Mouse (Mus musculus) layer of hippocampus, postnatal 10 days (tissue): ENCODE measurements at regions not wholly inside any gene's neighbourhood (a gene's known extent, or its start where the extent isn't known, plus 50 kb on each side); places are given as distances from the start of the nearest gene placed in this dataset.
A peak's percentile ranks its signal among the peaks of the same experiment; 100 is the strongest.
"Not testable (repeated sequence)": the region's sequence is repeated elsewhere in the genome, so short reads cannot be mapped to it uniquely, and the experiment has no call there.

Source experiments
- DNase-seq, 2 experiments: peaks; one replicate each; pipeline ENCODE4 v3.0.0; 2021; ENCODE audit warnings: low spot score in 2 of 2

DNA sequence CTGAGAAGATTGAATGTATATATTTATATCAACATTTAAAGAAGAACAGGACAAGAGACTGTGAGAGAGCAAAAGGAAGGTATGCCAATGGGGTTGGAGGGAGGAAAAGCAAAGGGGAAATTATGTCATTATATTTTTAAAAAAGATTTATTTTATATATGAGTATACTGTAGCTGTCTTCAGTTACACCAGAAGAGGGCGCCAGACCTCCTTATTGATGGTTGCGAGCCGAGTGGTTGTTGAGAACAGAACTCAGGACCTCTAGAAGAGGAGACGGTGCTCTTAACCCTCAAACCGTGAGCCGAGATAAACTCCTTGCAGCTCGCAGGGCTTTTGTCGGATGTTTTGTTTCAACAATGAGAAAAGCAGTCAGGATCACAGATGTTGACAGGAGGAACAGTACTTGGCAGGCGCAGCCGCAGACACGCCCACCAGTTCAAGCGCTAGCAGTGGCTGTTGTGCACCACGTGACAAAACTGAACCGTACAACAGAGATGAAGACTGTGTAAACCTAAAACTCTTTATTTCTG lies 158.7 kb downstream of the Mat2b start:
- peak in 1 of 2 experiments; percentile 18 for DNase-seq

DNA sequence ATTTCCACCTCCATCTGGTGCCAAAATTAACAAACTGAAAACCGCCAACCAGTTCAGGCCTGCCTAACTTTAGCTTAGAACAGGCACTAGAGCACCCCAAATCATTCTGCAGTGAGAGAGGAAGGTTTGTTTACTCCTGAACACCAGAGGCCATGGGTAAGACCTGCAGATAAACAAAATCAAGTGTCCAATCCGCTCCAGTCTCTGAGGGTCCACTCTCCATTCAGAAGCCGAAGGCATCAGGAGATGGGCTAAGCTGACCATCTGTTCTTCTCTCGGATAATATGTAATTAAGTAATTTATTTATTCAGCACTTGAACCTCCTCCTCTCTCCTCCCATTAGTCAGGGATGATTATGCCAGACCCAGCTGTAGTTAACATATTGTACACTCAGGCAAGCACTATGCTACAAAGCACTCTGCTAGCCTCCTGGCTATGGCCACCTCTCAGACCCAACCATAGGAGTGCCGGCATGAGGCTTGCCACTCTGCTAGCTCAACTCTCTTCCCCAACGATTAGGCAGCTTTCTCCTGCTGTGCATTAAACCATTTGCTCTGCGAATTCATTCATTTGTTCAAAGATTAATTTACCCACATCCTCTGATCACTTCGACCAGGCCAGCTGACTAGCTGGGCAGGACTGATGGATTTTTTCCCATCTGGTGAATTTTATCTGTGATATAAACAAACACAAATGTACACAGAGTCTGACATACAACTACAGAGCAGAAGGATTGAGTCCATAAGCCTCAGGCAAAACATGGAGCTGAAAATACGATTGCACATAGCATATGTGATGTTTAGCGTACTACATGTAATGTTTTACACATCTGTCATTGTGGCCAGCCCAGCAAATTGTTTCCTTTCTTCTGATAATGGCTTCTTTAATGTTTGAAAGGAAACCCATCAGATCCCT lies 184.4 kb downstream of the Mat2b start:
- DNase-seq: no peak

DNA sequence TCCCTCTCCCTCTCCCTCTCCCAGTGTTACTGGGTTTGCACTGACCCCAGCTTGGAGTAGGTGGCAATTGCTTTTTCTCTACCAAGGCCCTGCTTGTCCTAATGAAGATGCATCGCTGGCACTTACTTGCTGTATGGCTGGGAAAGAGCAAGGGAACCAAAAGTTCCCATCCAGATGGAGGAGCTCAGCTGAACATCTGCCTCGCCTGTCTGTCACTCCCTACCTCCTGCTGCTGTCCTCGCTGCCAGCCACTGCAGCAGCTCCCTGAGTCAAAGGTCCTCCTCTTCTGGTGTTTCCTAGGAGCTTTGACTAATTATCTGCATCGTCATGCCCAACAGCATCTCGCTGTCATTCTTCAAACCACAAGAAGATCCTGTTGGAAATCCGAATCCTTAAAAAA lies 203.4 kb downstream of the Mat2b start:
- DNase-seq: peak; percentile 18 to 20

DNA sequence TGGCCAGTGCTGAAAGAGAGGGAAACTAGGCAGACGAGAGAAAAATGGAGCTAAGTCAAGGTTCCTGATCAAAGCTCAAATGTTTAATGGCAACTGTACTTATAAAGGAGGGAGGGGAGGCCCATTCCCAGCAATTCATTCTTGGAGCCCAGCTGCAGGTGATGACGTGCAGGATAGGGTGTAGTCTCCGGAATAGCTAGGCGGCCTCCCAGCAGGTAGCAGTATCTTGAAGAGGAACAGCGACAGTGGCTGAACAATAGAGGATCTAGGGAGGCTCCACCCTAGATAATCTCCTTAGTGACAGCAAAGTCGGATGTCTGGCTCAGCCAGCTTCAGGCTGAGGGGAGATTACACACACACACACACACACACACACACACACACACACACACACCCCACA lies 216.8 kb downstream of the Mat2b start:
- DNase-seq: not testable (repeated sequence)

- no peak for DNase-seq
Observed at GRCm38 (mm10) chr11:40477294-40477693, 217.7 kb downstream of the Mat2b start.

- DNase-seq: peak; percentile 72 to 76
Observed at GRCm38 (mm10) chr11:40469080-40469705, 225.8 kb downstream of the Mat2b start.

GRCm38 (mm10) chr11:40456571-40456970 lies 238.4 kb downstream of the Mat2b start:
- DNase-seq: no peak

DNA sequence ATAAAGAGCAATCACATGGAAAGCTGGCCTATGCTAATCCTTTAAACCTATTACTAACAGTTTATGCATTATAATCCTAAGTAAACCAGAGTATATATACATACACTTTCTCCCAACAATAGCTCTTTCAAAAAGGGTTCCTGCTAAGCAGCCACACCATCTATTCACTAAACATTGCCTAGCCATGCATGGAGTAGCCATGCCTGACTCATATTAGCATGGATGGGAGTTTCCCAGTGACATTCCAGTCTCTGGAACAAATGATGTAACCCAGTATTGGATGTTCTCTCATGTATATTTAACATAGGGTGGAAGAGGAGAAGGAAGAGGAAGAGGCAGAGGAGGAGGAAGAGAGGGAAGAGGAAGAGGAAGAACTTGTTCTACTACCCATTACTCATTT lies 240.0 kb downstream of the Mat2b start:
- DNase-seq: not testable (repeated sequence)

GRCm38 (mm10) chr11:40446846-40447245 lies 248.2 kb downstream of the Mat2b start:
- DNase-seq: no peak

GRCm38 (mm10) chr11:40434002-40434401 lies 261.0 kb downstream of the Mat2b start:
- DNase-seq: no peak

DNA sequence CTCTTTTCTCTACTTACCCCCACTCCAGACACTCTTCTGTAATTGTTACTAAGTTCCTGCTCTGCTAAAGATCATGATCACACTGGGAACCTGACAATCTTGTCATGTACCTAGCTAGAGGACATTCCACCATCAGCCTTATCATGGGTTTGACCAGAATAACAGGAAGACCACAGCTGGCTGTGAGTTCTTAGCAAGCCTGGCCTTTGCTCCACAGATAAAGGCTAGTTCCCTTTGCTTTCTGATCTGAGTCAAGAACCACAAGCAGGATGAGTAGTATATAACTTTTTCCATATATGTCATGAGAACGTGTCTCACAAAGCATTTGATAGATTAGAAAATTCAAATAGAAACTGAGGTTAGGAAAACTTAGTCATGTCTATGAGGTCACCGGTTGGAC lies 266.1 kb downstream of the Mat2b start:
- no peak for DNase-seq

- DNase-seq: no peak
Observed at GRCm38 (mm10) chr11:40424316-40424715, 270.7 kb downstream of the Mat2b start.

DNA sequence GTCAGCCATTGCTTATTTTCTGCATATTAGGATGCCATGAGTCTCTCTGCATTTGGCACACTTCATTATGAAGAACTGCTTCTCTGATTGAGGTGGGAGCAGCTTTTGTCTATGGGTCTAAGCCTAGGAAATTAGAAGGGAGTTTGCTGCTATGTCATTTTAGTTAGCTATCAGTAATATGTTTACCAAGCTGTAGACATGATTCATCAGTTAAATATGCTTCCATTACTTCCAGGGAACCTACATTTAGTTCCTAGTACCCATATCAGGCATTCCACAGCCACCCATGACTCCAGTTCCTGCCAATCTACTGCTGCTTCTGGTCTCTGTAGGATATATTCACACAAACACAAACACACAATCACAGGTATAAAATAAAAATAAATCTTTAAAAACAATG lies 287.4 kb downstream of the Mat2b start:
- no peak for DNase-seq

GRCm38 (mm10) chr11:40402249-40402648 lies 292.8 kb downstream of the Mat2b start:
- no peak for DNase-seq

GRCm38 (mm10) chr11:40397453-40398104 lies 297.4 kb downstream of the Mat2b start:
- peak; percentile 11 to 27 for DNase-seq

DNA sequence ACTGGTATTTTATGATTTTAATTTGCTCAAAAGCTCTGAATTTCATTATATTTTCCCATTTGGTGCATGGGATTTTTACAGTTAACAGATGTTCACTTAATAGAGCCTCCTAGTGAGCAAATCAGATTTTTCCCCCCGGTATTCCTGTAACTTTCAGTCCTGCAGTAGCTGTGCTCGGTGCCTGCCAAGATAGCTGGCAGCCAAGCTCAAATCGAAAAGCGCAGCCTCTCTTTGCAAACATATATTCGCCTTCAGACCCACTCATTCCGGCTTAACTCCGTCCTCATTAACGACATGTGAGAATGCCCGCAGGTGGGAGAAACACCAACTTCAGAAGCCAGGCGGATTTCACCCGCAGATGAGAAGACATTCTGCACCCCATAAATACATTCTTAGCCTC lies 299.7 kb downstream of the Mat2b start:
- DNase-seq: peak; percentile 8 to 28

DNA sequence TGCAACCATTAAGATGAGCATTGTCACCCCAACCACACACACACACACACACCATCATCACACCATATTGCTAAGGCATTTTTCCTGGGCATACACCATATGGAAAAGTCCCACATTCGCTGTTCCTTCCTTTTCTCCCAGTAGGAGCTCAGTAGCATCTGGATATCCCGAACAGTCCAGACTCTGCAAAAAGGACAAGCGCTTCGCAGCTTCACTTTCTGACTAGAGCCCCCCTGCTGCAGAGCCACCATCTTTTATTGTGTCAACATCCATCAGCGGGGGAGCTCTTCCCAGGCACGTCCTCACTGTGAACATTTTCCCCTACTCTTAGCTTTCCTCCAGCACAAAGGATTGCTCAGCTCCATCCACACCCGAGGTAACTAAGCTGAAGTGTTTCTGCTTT lies 300.1 kb downstream of the Mat2b start:
- peak in 1 of 2 experiments; percentile 16 for DNase-seq

DNA sequence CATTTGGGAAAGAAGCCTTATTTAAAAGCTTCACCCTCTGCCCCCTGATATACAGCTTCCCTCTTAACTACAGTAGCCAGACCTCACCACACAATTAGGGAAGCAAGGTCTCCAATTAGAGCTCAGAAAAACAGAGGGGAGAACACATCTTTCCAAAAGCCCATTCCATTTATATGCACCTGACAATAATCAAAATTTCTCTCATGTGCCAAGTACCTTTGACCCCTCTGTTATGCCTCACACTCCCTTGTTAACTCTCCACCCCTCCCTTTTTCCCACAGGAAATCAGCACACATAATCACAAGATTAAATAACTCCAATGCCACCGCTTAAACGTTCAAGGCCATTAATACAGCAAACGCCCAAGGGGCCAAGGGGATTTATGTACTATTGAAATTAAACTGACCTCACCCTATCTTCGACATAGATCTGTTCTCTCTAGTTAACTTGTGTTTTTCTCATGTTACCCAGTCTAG lies 300.7 kb downstream of the Mat2b start:
- no peak for DNase-seq

- DNase-seq: no peak
Observed at GRCm38 (mm10) chr11:40380696-40381095, 314.3 kb downstream of the Mat2b start.

DNA sequence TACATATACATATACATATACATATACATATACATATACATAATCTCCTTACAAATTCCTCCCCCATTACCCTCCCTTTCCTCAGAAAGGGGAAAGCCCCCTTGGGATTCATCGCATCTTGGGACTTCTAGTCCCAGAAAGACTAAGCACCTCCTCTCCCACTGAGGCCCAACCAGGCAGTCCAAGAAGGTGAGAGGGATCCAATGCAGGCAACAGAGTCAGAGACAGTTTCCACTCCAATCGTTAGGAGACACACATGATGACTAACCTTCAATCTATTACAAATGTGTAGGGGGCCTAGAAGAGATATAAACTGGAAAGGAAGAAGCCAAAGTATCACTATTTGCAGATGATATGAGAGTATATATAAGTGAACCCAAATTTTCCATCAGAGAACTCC lies 323.3 kb downstream of the Mat2b start:
- no peak for DNase-seq

DNA sequence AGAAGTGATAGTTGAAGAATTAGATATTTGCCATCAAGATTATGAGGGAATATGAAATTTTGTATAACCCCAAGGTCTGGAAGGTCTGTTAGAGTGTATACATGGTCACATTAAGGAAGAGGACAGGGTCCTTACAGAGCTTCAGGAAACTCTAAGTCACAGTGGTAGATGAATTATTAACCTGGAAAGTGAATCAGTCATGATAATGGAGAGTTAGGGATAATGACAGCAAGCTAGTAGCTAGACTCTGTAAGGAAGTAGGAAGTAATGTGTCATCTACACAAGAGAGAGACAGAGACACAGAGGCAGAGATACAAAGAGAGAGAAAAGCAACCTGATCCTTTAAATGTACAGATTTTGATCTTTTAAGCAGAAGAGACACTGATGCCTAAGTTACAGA lies 328.4 kb downstream of the Mat2b start:
- DNase-seq: no peak
